Mouse (Mus musculus) limb, embryonic 13.5 days (tissue): ENCODE results near the gene Cdipt. TPM values are rescaled to one million over a fixed set of nuclear protein-coding genes. Genes with fewer than 3 reads are reported as not detected.

Experiments used
- ATAC-seq: fragments of 200-750 bp; cut with Nextera tagmentation; 2 replicates; pipeline ENCODE4 v1.8.0; 2017; ENCODE audit warnings: low read depth, moderate number of reproducible peaks, moderate TSS enrichment; ENCODE audit not compliant: low FRiP score
- H3K27ac ChIP-seq: fragments of 300-500 bp; sonication (generic); 2 replicates; pipeline ENCODE4 v1.5.1; 2015; ENCODE audit warnings: inconsistent platforms, mild to moderate bottlenecking, moderate library complexity
- H3K27me3 ChIP-seq: fragments of 300-500 bp; sonication (generic); 2 replicates; pipeline ENCODE4 v1.6.1; 2015; ENCODE audit warnings: mild to moderate bottlenecking, inconsistent platforms
- H3K36me3 ChIP-seq: fragments of 300-500 bp; sonication (generic); 2 replicates; pipeline ENCODE4 v1.6.1; 2015; ENCODE audit warnings: inconsistent platforms, mild to moderate bottlenecking, moderate library complexity
- H3K4me1 ChIP-seq: fragments of 300-500 bp; sonication (generic); 2 replicates; pipeline ENCODE4 v1.6.1; 2015; ENCODE audit warnings: inconsistent platforms
- H3K4me2 ChIP-seq: fragments of 300-500 bp; sonication (generic); replicated peaks from 2 replicates; pipeline ENCODE4 v1.6.1; 2015; ENCODE audit warnings: inconsistent platforms, mild to moderate bottlenecking, moderate library complexity
- H3K4me3 ChIP-seq: fragments of 300-500 bp; sonication (generic); 2 replicates; pipeline ENCODE4 v1.5.1; 2015; ENCODE audit warnings: moderate library complexity, mild to moderate bottlenecking, inconsistent platforms
- H3K9ac ChIP-seq: fragments of 300-500 bp; sonication (generic); 2 replicates; pipeline ENCODE4 v1.6.1; 2015; ENCODE audit warnings: mild to moderate bottlenecking, inconsistent platforms
- H3K9me3 ChIP-seq: fragments of 300-500 bp; sonication (generic); 2 replicates; pipeline ENCODE4 v1.6.1; 2016; ENCODE audit warnings: inconsistent platforms
- WGBS: fragments of 180-500 bp; shearing (Covaris S2); methylation state at CpG from one replicate; pipeline ENCODE4 v1.1.7; 2015; 5-methylcytosine and 5-hydroxymethylcytosine counted together
- polyA plus RNA-seq: library from polyadenylated mRNA; unstranded; fragments of >200 nt; fragmentation: Nextera tagmentation; extraction: Ambion mirVana; gene quantifications from 2 replicates; pipeline ENCODE4 v1.2.1, GENCODE M21; 2015

Gene Cdipt
- polyA plus RNA-seq, 1 experiment from 2014 or later: 97.1 TPM

- H3K27me3 ChIP-seq: no peaks in the 10 kb centered on the region
- no peak overlapping the region for H3K27ac ChIP-seq
- H3K9me3 ChIP-seq: no peaks in the 10 kb centered on the region
- H3K4me1 ChIP-seq: peaks cover 48% of the 10 kb centered on the region
- H3K4me2 ChIP-seq: peak overlapping the region; percentile 98
- peak overlapping the region; percentile 10; the same call in 1 of the 2 replicates for H3K4me3 ChIP-seq
- H3K36me3 ChIP-seq: peaks cover 45% of the 10 kb centered on the region
- no peak for ATAC-seq
- peak overlapping the region; percentile 86 for H3K9ac ChIP-seq
- WGBS: 91% methylated on average over 12 of the region's 12 CpGs
Observed at GRCm38 (mm10) chr7:127014993-127015392, 39.3 kb downstream of the Cdipt start.

- peak overlapping the region; percentile 86 for H3K9ac ChIP-seq
- H3K36me3 ChIP-seq: peaks cover 45% of the 10 kb centered on the region
- peak overlapping the region; percentile 96 for H3K27ac ChIP-seq
- H3K4me3 ChIP-seq: peak overlapping the region; percentile 80
- no peaks in the 10 kb centered on the region for H3K27me3 ChIP-seq
- H3K9me3 ChIP-seq: no peaks in the 10 kb centered on the region
- peak overlapping the region; percentile 98 for H3K4me2 ChIP-seq
- WGBS: under 1% methylated on average over 10 of the region's 10 CpGs
- ATAC-seq: 0 out of 2 replicates have a peak, but pooled peaks have one; percentile 8
- H3K4me1 ChIP-seq: peaks cover 59% of the 10 kb centered on the region
Observed at GRCm38 (mm10) chr7:127016081-127016480, 40.4 kb downstream of the Cdipt start.

- H3K9ac ChIP-seq: peak within 1 kb of the TSS; percentile 86
- peak within 1 kb of the TSS; percentile 80 for H3K4me3 ChIP-seq
- H3K27ac ChIP-seq: peak within 1 kb of the TSS; percentile 96
- H3K36me3 ChIP-seq: peaks cover 45% of the 10 kb centered on the region
- ATAC-seq: no peak
- no peaks in the 10 kb centered on the region for H3K27me3 ChIP-seq
- H3K4me1 ChIP-seq: peaks cover 61% of the 10 kb centered on the region
- H3K9me3 ChIP-seq: no peaks in the 10 kb centered on the region
- H3K4me2 ChIP-seq: peak within 1 kb of the TSS; percentile 98
Observed at GRCm38 (mm10) chr7:127016481-127016485, 40.6 kb downstream of the Cdipt start, which contains the start of gene Pagr1b. Gene Pagr1b (minus strand): TSS chr7:127016484.

- Histone ChIP-seq H3K27me3 (no peaks in the 10 kb centered on the region), H3K4me1 (peaks cover 63% of the 10 kb centered on the region), H3K36me3 (peaks cover 42% of the 10 kb centered on the region), H3K4me3 (peak overlapping the region; percentile 80), H3K9me3 (no peaks in the 10 kb centered on the region), H3K9ac (peak overlapping the region; percentile 86), H3K4me2 (peak overlapping the region; percentile 98), H3K27ac (peak overlapping the region; percentile 96)
- WGBS: under 1% methylated on average over 22 of the region's 22 CpGs
- peak; percentile 37 for ATAC-seq
Observed at GRCm38 (mm10) chr7:127016486-127016938, 40.8 kb downstream of the Cdipt start.

- peaks cover 70% of the 10 kb centered on the region for H3K4me1 ChIP-seq
- peak within 1 kb of the TSS; percentile 96 for H3K27ac ChIP-seq
- H3K4me3 ChIP-seq: peak within 1 kb of the TSS; percentile 80
- H3K27me3 ChIP-seq: no peaks in the 10 kb centered on the region
- WGBS: 3% methylated on average over 39 of the region's 39 CpGs
- ATAC-seq: peak; percentile 77
- no peaks in the 10 kb centered on the region for H3K9me3 ChIP-seq
- peak within 1 kb of the TSS; percentile 86 for H3K9ac ChIP-seq
- H3K36me3 ChIP-seq: peaks cover 44% of the 10 kb centered on the region
- H3K4me2 ChIP-seq: peak within 1 kb of the TSS; percentile 98
Observed at GRCm38 (mm10) chr7:127016971-127017949, 41.5 kb downstream of the Cdipt start, which contains the start of gene Pagr1a. Gene Pagr1a (minus strand): TSS chr7:127017352.

- peaks cover 44% of the 10 kb centered on the region for H3K36me3 ChIP-seq
- H3K27me3 ChIP-seq: no peaks in the 10 kb centered on the region
- ATAC-seq: no peak
- peak overlapping the region; percentile 86 for H3K9ac ChIP-seq
- peak overlapping the region; percentile 29 for H3K27ac ChIP-seq
- no peaks in the 10 kb centered on the region for H3K9me3 ChIP-seq
- H3K4me1 ChIP-seq: peaks cover 77% of the 10 kb centered on the region
- H3K4me2 ChIP-seq: peak overlapping the region; percentile 98
- WGBS: 50% methylated on average over 6 of the region's 6 CpGs
- H3K4me3 ChIP-seq: peak overlapping the region; percentile 80; the same call in 1 of the 2 replicates
Observed at GRCm38 (mm10) chr7:127017950-127018345, 42.2 kb downstream of the Cdipt start.

GRCm38 (mm10) chr7:127018416-127019305 is 42.9 kb downstream of the Cdipt start:
- peaks cover 85% of the 10 kb centered on the region for H3K4me1 ChIP-seq
- H3K4me3 ChIP-seq: peak overlapping the region; percentile 80; the same call in 1 of the 2 replicates

GRCm38 (mm10) chr7:127019306-127019960 is 43.7 kb downstream of the Cdipt start:
- Histone ChIP-seq H3K9ac (peak overlapping the region; percentile 86), H3K27ac (peak overlapping the region; percentile 82), H3K9me3 (no peaks in the 10 kb centered on the region), H3K36me3 (peaks cover 44% of the 10 kb centered on the region), H3K4me1 (peaks cover 87% of the 10 kb centered on the region), H3K4me3 (peak overlapping the region; percentile 66), H3K4me2 (peak overlapping the region; percentile 98), H3K27me3 (no peaks in the 10 kb centered on the region)
- 71% methylated on average over 14 of the region's 14 CpGs for WGBS
- no peak for ATAC-seq

More at GRCm38 (mm10) chr7:127018416-127019305, 42.9 kb downstream of the Cdipt start:
- Histone ChIP-seq H3K9ac (peak overlapping the region; percentile 86), H3K27me3 (no peaks in the 10 kb centered on the region), H3K36me3 (peaks cover 44% of the 10 kb centered on the region), H3K9me3 (no peaks in the 10 kb centered on the region), H3K4me2 (peak overlapping the region; percentile 98), H3K27ac (peak overlapping the region; percentile 29; the same call in 1 of the 2 replicates)
- WGBS: 76% methylated on average over 15 of the region's 15 CpGs
- ATAC-seq: no peak

- Histone ChIP-seq H3K27me3 (no peaks in the 10 kb centered on the region), H3K27ac (peak overlapping the region; percentile 82), H3K36me3 (peaks cover 41% of the 10 kb centered on the region), H3K4me2 (peak overlapping the region; percentile 98), H3K4me1 (peaks cover 86% of the 10 kb centered on the region), H3K9me3 (no peaks in the 10 kb centered on the region), H3K4me3 (peak overlapping the region; percentile 66), H3K9ac (peak overlapping the region; percentile 86)
- ATAC-seq: no peak
- 60% methylated on average over 3 of the region's 3 CpGs for WGBS
Observed at GRCm38 (mm10) chr7:127020031-127020430, 44.3 kb downstream of the Cdipt start.

GRCm38 (mm10) chr7:127020491-127020890 is 44.8 kb downstream of the Cdipt start:
- Histone ChIP-seq H3K4me1 (peaks cover 81% of the 10 kb centered on the region), H3K27ac (peak overlapping the region; percentile 82), H3K9ac (peak overlapping the region; percentile 86), H3K4me3 (peak overlapping the region; percentile 66), H3K4me2 (peak overlapping the region; percentile 98), H3K9me3 (no peaks in the 10 kb centered on the region), H3K27me3 (no peaks in the 10 kb centered on the region), H3K36me3 (peaks cover 37% of the 10 kb centered on the region)
- 33% methylated on average over 5 of the region's 5 CpGs for WGBS
- no peak for ATAC-seq

GRCm38 (mm10) chr7:127020901-127021562 is 45.3 kb downstream of the Cdipt start, which contains the start of the genes Gm42742 and Prrt2:
Gene Gm42742 (minus strand): TSS chr7:127021097.
Gene Prrt2 (minus strand): TSS chr7:127021211.
- Histone ChIP-seq H3K9me3 (no peaks in the 10 kb centered on the region), H3K4me1 (peaks cover 76% of the 10 kb centered on the region)

More at GRCm38 (mm10) chr7:127020901-127021562, 45.3 kb downstream of the Cdipt start, which contains the start of the genes Gm42742 and Prrt2:
- ATAC-seq: peak; percentile 29
- Histone ChIP-seq H3K27me3 (no peaks in the 10 kb centered on the region), H3K27ac (peak within 1 kb of the TSS; percentile 82), H3K9ac (peak within 1 kb of the TSS; percentile 86), H3K36me3 (peaks cover 32% of the 10 kb centered on the region), H3K4me2 (peak within 1 kb of the TSS; percentile 98), H3K4me3 (peak within 1 kb of the TSS; percentile 66)
- under 1% methylated on average over 32 of the region's 37 CpGs for WGBS
